Mouse (Mus musculus) heart, embryonic 11.5 days (tissue): ENCODE measurements around the gene Terb1. TPM values are rescaled to one million over a fixed set of nuclear protein-coding genes. Genes with fewer than 3 reads are reported as not detected.

Experiments used
- ATAC-seq: fragments of 200-750 bp; cut with Nextera tagmentation; replicated peaks from 2 replicates; pipeline ENCODE4 v1.8.0; 2017; ENCODE audit warnings: moderate library complexity; ENCODE audit not compliant: insufficient number of reproducible peaks, low FRiP score, low TSS enrichment
- H3K27ac ChIP-seq: fragments of 300-500 bp; sonication (generic); 2 replicates; pipeline ENCODE4 v1.5.1; 2014; ENCODE audit warnings: mild to moderate bottlenecking, low read depth, low read length
- H3K27me3 ChIP-seq: fragments of 300-500 bp; sonication (generic); 2 replicates; pipeline ENCODE4 v1.6.1; 2014; ENCODE audit warnings: mild to moderate bottlenecking, low read length, mixed read lengths; ENCODE audit not compliant: control insufficient read depth, insufficient read depth
- H3K36me3 ChIP-seq: fragments of 300-500 bp; sonication (generic); 2 replicates; pipeline ENCODE4 v1.6.1; 2014; ENCODE audit warnings: mild to moderate bottlenecking, low read length, moderate library complexity, mixed read lengths; ENCODE audit not compliant: control insufficient read depth, insufficient read depth
- H3K4me1 ChIP-seq: fragments of 300-500 bp; sonication (generic); 2 replicates; pipeline ENCODE4 v1.6.1; 2014; ENCODE audit warnings: low read length; ENCODE audit not compliant: control insufficient read depth, insufficient read depth
- H3K4me2 ChIP-seq: fragments of 300-500 bp; sonication (generic); 2 replicates; pipeline ENCODE4 v1.6.1; 2014; ENCODE audit warnings: mild to moderate bottlenecking, moderate library complexity
- H3K4me3 ChIP-seq: fragments of 300-500 bp; sonication (generic); 2 replicates; pipeline ENCODE4 v1.5.1; 2014; ENCODE audit warnings: low read depth, low read length
- H3K9ac ChIP-seq: fragments of 300-500 bp; sonication (generic); 2 replicates; pipeline ENCODE4 v1.6.1; 2014; ENCODE audit warnings: mild to moderate bottlenecking, low read depth, low read length, moderate library complexity
- H3K9me3 ChIP-seq: fragments of 300-500 bp; sonication (generic); replicated peaks from 2 replicates; pipeline ENCODE4 v1.6.1; 2016; ENCODE audit warnings: low read length; ENCODE audit not compliant: control insufficient read depth
- WGBS: fragments of 180-500 bp; shearing (Covaris S2); extraction: QIAGEN DNeasy Blood & Tissue Kit; methylation state at CpG from one replicate; pipeline ENCODE4 v1.1.7; 2014; ENCODE audit not compliant: insufficient replicate concordance; 5-methylcytosine and 5-hydroxymethylcytosine counted together
- polyA plus RNA-seq: library from polyadenylated mRNA; unstranded; fragments of >200 nt; fragmentation: Nextera tagmentation; extraction: Ambion mirVana; gene quantifications from 2 replicates; pipeline ENCODE4 v1.2.1, GENCODE M21; 2014

The Terb1 gene
- polyA plus RNA-seq = 0.39 TPM in 1 of 2 replicates, not detected in the other

- H3K4me1 ChIP-seq = peaks cover 2% of the 10 kb centered on the region; the same call in 1 of the 2 replicates
- H3K4me3 ChIP-seq = peak within 1 kb of the TSS; percentile 55
- peaks cover 5% of the 10 kb centered on the region; the same call in 1 of the 2 replicates for H3K36me3 ChIP-seq
- H3K27ac ChIP-seq = no peak within 1 kb of the TSS
- 2% methylated on average over 62 of the region's 64 CpGs for WGBS
- H3K9ac ChIP-seq = peak within 1 kb of the TSS; percentile 62
- H3K4me2 ChIP-seq = peak within 1 kb of the TSS; percentile 89
- no peaks in the 10 kb centered on the region for H3K27me3 ChIP-seq
- no peaks in the 10 kb centered on the region for H3K9me3 ChIP-seq
- ATAC-seq = peak; percentile 72
Observed at GRCm38 (mm10) chr8:104509061-104510006, at the start of gene Terb1. Gene Terb1, minus strand, starts transcription at chr8:104509910.

- Histone ChIP-seq H3K9ac (no peak overlapping the region), H3K27ac (no peak overlapping the region), H3K4me3 (no peak overlapping the region), H3K36me3 (no peaks in the 10 kb centered on the region), H3K4me1 (no peaks in the 10 kb centered on the region), H3K9me3 (no peaks in the 10 kb centered on the region), H3K27me3 (no peaks in the 10 kb centered on the region), H3K4me2 (no peak overlapping the region)
- WGBS = 40% methylated on average over 7 of the region's 7 CpGs
- ATAC-seq = no peak
Observed at GRCm38 (mm10) chr8:104557226-104557625, 47.5 kb upstream of the Terb1 start.

GRCm38 (mm10) chr8:104555191-104555590 lies 45.5 kb upstream of the Terb1 start:
- ATAC-seq = no peak
- WGBS = 77% methylated on average over 4 of the region's 4 CpGs
- H3K4me1 ChIP-seq = no peaks in the 10 kb centered on the region

GRCm38 (mm10) chr8:104543440-104544045 lies 33.8 kb upstream of the Terb1 start:
- 80% methylated on average over 8 of the region's 8 CpGs for WGBS
- Histone ChIP-seq H3K27ac (no peak overlapping the region), H3K27me3 (peaks cover 56% of the 10 kb centered on the region)

More at GRCm38 (mm10) chr8:104555191-104555590, 45.5 kb upstream of the Terb1 start:
- Histone ChIP-seq H3K4me3 (no peak overlapping the region), H3K9me3 (no peaks in the 10 kb centered on the region), H3K27me3 (no peaks in the 10 kb centered on the region), H3K27ac (no peak overlapping the region), H3K9ac (no peak overlapping the region), H3K36me3 (no peaks in the 10 kb centered on the region), H3K4me2 (no peak overlapping the region)

GRCm38 (mm10) chr8:104542160-104542559 lies 32.5 kb upstream of the Terb1 start:
- H3K4me2 ChIP-seq = peak overlapping the region; percentile 98
- no peak overlapping the region for H3K27ac ChIP-seq
- no peaks in the 10 kb centered on the region for H3K36me3 ChIP-seq
- H3K9me3 ChIP-seq = no peaks in the 10 kb centered on the region
- peak overlapping the region; percentile 61; the same call in 1 of the 2 replicates for H3K4me3 ChIP-seq
- WGBS = 7% methylated on average over 11 of the region's 11 CpGs
- no peak for ATAC-seq
- peaks cover 56% of the 10 kb centered on the region for H3K27me3 ChIP-seq
- no peak overlapping the region for H3K9ac ChIP-seq
- H3K4me1 ChIP-seq = 0 out of 2 replicates have a peak, but pooled peaks cover 4% of the 10 kb centered on the region

More at GRCm38 (mm10) chr8:104543440-104544045, 33.8 kb upstream of the Terb1 start:
- Histone ChIP-seq H3K9ac (no peak overlapping the region), H3K36me3 (no peaks in the 10 kb centered on the region), H3K9me3 (no peaks in the 10 kb centered on the region), H3K4me3 (no peak overlapping the region), H3K4me1 (0 out of 2 replicates have a peak, but pooled peaks cover 4% of the 10 kb centered on the region), H3K4me2 (no peak overlapping the region)
- no peak for ATAC-seq

GRCm38 (mm10) chr8:104541515-104541880 lies 31.8 kb upstream of the Terb1 start:
- Histone ChIP-seq H3K36me3 (no peaks in the 10 kb centered on the region), H3K27me3 (peaks cover 56% of the 10 kb centered on the region), H3K4me1 (0 out of 2 replicates have a peak, but pooled peaks cover 4% of the 10 kb centered on the region), H3K9me3 (no peaks in the 10 kb centered on the region), H3K9ac (peak overlapping the region; percentile 66; the same call in 1 of the 2 replicates), H3K4me2 (peak overlapping the region; percentile 98), H3K4me3 (peak overlapping the region; percentile 61), H3K27ac (no peak overlapping the region)
- WGBS = 12% methylated on average over 8 of the region's 8 CpGs
- no peak for ATAC-seq

GRCm38 (mm10) chr8:104540710-104541514 lies 31.2 kb upstream of the Terb1 start:
- Histone ChIP-seq H3K4me1 (0 out of 2 replicates have a peak, but pooled peaks cover 4% of the 10 kb centered on the region), H3K4me3 (peak overlapping the region; percentile 61), H3K9me3 (no peaks in the 10 kb centered on the region), H3K27me3 (peaks cover 56% of the 10 kb centered on the region), H3K4me2 (peak overlapping the region; percentile 98), H3K36me3 (no peaks in the 10 kb centered on the region), H3K9ac (peak overlapping the region; percentile 66), H3K27ac (no peak overlapping the region)
- ATAC-seq = 0 out of 2 replicates have a peak, but pooled peaks have one; percentile 36
- WGBS = under 1% methylated on average over 76 of the region's 76 CpGs

- H3K9ac ChIP-seq = no peak overlapping the region
- no peak for ATAC-seq
- peaks cover 56% of the 10 kb centered on the region for H3K27me3 ChIP-seq
- 0 out of 2 replicates have a peak, but pooled peaks cover 7% of the 10 kb centered on the region for H3K4me1 ChIP-seq
- H3K4me3 ChIP-seq = peak overlapping the region; percentile 61
- H3K9me3 ChIP-seq = no peaks in the 10 kb centered on the region
- 33% methylated on average over 7 of the region's 7 CpGs for WGBS
- H3K36me3 ChIP-seq = no peaks in the 10 kb centered on the region
- peak overlapping the region; percentile 98 for H3K4me2 ChIP-seq
- no peak overlapping the region for H3K27ac ChIP-seq
Observed at GRCm38 (mm10) chr8:104540238-104540637, 30.5 kb upstream of the Terb1 start.
